10 mouse cellular contexts compared by ENCODE assay signal in genomic region chr13:52457889-52458324, GRCm38 (mm10).
A peak's percentile ranks its signal among the peaks of the same experiment; 100 is the strongest.
DNase-seq lines count a peak whose midpoint lies in the region; ATAC-seq lines count a peak whose summit lies in the region.
"Had no signal": no experiment of that assay in that cellular context is flagged by ENCODE, and none has a peak within 500 bp of the region (broad histone marks: within the 10 kb centered on the region; RNA-seq: fewer than 3 reads in every experiment).

No protein-coding gene starts in this region.

- 53% methylated on average over 11 of the region's 11 CpGs for WGBS in forebrain, embryonic 10.5 days
- WGBS in midbrain, embryonic 15.5 days = 18% methylated on average over 11 of the region's 11 CpGs

- H3K9ac ChIP-seq in midbrain, embryonic 15.5 days = no peak overlapping the region
- H3K9ac ChIP-seq: heart, embryonic 13.5 days had no signal

- no peak overlapping the region for H3K4me3 ChIP-seq in forebrain, embryonic 10.5 days
- peak overlapping the region; percentile 7 for H3K4me3 ChIP-seq in midbrain, embryonic 15.5 days
- H3K4me3 ChIP-seq: heart, embryonic 13.5 days; myocyte had no signal

- H3K9me3 ChIP-seq in forebrain, embryonic 10.5 days = no peaks in the 10 kb centered on the region
- no peaks in the 10 kb centered on the region for H3K9me3 ChIP-seq in midbrain, embryonic 15.5 days

- H3K4me2 ChIP-seq in midbrain, embryonic 15.5 days = peak overlapping the region; percentile 44
- H3K4me2 ChIP-seq: heart, embryonic 13.5 days had no signal

- peak; percentile 92 for ATAC-seq in midbrain, embryonic 15.5 days (replicated peaks)
- ATAC-seq in megakaryocyte progenitor cell, adult 5-6 weeks (replicated peaks; ENCODE audit: poor library complexity) = no peak

- H3K4me1 ChIP-seq in forebrain, embryonic 10.5 days = peaks cover 10% of the 10 kb centered on the region
- H3K4me1 ChIP-seq in midbrain, embryonic 15.5 days = peaks cover 5% of the 10 kb centered on the region; the same call in 1 of the 2 replicates

- H3K27me3 ChIP-seq in forebrain, embryonic 10.5 days (ENCODE audit: poor library complexity, severe bottlenecking) = no peaks in the 10 kb centered on the region
- H3K27me3 ChIP-seq in midbrain, embryonic 15.5 days (replicated peaks) = 0 out of 2 replicates have a peak, but pooled peaks cover 4% of the 10 kb centered on the region
- H3K27me3 ChIP-seq: heart, embryonic 13.5 days had no signal

- peak overlapping the region; percentile 44; the same call in 1 of the 2 replicates for H3K27ac ChIP-seq in forebrain, embryonic 10.5 days
- H3K27ac ChIP-seq in midbrain, embryonic 15.5 days = peak overlapping the region; percentile 75
- H3K27ac ChIP-seq: heart, embryonic 13.5 days had no signal

- intact Hi-C loops in gastrocnemius, postnatal 36 days (cut with DNase I) = no loop called here

- DNase-seq in cerebellum, adult 11-12 months = peak; percentile 98
- DNase-seq in forebrain, embryonic 10.5 days (ENCODE audit: extremely low spot score, low spot score) = peak; percentile 25
- DNase-seq in layer of hippocampus, adult 9-10 months (ENCODE audit: low spot score) = peak; percentile 45
- DNase-seq in lung, postnatal 25 days (ENCODE audit: low spot score) = no peak
- DNase-seq in gastrocnemius, postnatal 36 days = no peak
- DNase-seq in gastrocnemius, postnatal 4 days (ENCODE audit: low spot score in 2 of 2) = no peak

- H3K36me3 ChIP-seq in forebrain, embryonic 10.5 days (replicated peaks) = no peaks in the 10 kb centered on the region
- H3K36me3 ChIP-seq in midbrain, embryonic 15.5 days (replicated peaks) = no peaks in the 10 kb centered on the region
- H3K36me3 ChIP-seq: heart, embryonic 13.5 days had no signal

Comparison
In these comparisons a context has a peak if more than half of its experiments do, and no peak if none do; other contexts are left out.
1. DNase-seq: peak in cerebellum, adult 11-12 months (single experiment), forebrain, embryonic 10.5 days (single experiment) and layer of hippocampus, adult 9-10 months (single experiment); none in lung, postnatal 25 days (single experiment), gastrocnemius, postnatal 36 days (0 of 2) and gastrocnemius, postnatal 4 days (0 of 2).